Mouse (Mus musculus): Measurements from ENCODE around the gene Rab3il1.

Gene Rab3il1

GRCm38 (mm10) chr19:9982852-9983542 is 18.5 kb upstream of the Rab3il1 start:
- DNase-seq (ENCODE audit: low read depth, low spot score): no peak

- no peak for DNase-seq (ENCODE audit: low read depth, low spot score)
Measured at GRCm38 (mm10) chr19:9984111-9985055, 17.1 kb upstream of the Rab3il1 start.

DNA sequence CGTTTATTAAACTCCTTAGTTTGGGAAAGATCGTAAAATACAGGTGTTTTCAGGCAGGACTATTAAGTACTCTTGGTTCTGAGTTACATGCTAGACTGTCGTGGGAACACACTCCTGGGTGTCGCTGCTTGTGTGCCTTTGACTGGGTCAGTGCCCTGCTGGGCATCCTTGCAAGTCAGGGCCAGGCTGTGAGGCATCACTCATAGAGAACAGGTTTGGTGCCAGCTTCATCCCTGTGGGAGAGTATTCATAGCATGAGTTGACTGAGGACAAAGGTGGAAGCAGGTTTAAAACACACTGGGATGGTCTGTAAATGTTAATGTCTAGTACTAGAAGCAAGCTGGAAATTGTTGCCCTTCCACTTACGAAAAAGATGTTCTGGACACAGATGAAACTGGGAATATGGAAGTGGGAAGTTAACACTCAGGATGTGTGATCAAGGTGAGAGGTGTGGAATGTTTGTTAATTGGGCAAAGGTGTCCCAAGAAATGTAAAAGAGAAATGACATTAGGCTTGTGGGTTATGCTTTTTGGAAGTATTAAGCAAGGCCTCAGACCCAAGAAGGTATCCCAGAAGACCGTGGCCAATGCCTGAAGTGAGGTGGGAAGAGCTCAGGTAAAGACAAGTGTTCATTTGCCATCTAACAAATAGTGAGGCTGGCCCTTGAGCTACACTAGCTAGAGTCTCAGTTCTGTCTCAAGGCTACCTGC is 16.1 kb upstream of the Rab3il1 start:
- DNase-seq (ENCODE audit: low read depth, low spot score): no peak

- no peak for DNase-seq (ENCODE audit: low read depth, low spot score)
Measured at GRCm38 (mm10) chr19:9985900-9986421, 15.5 kb upstream of the Rab3il1 start.

DNA sequence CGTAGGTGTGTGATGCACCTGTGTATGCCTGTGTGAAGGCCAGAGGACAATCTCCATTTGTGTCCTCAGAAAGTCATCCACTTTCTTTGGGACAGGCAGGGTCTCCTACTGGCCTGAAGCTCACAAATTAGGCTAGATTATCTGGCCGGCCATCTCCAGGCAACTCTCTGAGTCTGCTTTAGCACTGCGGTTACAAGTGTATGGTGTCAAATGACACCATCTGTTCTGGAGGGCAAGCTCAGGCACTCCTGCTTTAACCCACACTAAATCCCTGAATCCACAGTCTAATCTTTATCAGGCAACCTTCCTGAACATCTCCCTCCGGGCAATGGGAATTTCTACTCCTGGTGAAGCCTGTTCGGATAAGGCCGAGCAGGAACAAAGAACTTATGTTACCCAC is 14.3 kb upstream of the Rab3il1 start:
- DNase-seq (ENCODE audit: low read depth, low spot score): no peak

DNA sequence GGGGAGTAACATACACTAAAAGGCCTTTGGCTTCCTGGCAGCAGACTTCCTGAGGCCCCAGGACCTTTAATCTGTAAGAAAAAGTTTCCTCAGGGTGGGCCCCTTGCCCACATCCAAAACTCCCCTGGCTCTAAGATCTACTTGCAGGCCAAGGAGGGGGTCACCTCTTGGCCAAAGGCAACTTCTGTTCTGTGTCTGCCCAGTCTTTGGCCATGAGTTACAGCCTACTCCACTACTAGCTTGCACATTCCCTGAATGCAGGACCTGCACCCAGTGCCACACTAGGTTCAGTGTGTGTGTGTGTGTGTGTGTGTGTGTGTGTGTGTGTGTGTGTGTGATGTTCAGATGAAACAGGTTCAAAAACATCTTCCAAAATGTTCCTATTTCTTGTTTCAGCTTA is 13.9 kb upstream of the Rab3il1 start:
- DNase-seq (ENCODE audit: low read depth, low spot score): no peak

GRCm38 (mm10) chr19:9989171-9989883 is 12.1 kb upstream of the Rab3il1 start:
- no peak for DNase-seq (ENCODE audit: low read depth, low spot score)

DNA sequence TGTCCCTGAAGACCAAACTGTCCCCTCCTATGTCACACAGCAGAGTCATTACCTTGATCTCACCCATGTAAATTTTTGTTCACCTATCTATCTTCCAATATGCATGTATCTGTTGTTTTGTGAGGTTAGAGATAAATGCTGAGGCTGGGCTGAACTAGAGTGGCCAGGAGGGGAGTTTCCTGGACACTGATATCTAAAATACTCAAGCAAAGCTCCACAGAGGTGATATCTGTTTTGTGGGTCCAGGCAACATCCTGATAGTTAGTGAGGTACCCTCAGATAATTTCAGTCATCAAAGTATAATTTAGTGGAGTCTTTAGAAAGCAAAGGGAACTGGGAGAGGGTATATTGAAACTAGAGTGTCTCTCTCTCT is 11.6 kb upstream of the Rab3il1 start:
- DNase-seq (ENCODE audit: low read depth, low spot score): no peak

GRCm38 (mm10) chr19:9991304-9991703 is 10.2 kb upstream of the Rab3il1 start:
- no peak for DNase-seq (ENCODE audit: low read depth, low spot score)

DNA sequence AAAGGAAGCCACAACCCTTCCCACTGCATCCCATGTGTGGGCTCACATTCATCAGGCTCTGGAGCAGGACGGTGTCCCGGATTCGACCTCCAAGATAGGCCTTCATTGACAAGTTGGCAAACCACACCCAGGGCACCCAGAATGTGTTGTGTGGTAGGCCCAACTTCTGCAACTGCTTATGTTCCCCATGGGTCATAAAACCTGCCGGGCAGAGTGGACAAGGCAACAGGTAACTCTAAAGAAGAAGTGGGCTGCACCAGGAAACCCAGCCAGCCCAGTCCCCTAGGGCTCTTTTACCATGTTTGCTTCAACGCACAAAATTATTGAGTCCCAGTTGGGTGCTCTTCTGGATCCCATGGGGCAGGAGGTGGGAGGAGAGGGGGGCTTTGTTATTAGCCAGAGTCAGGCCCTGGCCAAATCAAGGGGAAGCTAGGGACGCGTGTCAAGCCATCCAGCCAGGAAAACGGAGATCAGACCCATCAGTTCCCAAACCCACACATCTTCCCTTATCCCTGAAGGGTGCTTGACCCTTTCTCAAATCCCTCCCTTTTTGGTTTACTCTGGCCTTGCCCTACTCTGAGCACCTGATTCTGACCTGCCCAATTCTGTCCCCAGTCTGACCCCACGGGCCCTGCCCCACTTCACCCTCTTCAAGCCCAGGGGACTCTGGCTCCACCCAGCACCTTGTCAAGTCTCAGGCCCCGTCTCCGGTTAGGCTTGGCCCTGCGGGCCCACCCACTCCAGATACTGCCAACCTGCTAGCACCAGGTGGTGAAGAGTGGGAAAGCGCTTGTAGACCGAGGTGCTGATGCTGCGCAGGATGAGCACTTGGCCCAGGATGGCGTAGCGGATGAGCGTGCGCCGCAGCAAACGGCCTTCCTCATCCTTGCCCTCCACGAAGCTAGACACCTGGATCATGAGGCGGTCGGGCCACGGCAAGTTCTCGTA is 9.2 kb upstream of the Rab3il1 start:
- DNase-seq (ENCODE audit: low read depth, low spot score): no peak

DNA sequence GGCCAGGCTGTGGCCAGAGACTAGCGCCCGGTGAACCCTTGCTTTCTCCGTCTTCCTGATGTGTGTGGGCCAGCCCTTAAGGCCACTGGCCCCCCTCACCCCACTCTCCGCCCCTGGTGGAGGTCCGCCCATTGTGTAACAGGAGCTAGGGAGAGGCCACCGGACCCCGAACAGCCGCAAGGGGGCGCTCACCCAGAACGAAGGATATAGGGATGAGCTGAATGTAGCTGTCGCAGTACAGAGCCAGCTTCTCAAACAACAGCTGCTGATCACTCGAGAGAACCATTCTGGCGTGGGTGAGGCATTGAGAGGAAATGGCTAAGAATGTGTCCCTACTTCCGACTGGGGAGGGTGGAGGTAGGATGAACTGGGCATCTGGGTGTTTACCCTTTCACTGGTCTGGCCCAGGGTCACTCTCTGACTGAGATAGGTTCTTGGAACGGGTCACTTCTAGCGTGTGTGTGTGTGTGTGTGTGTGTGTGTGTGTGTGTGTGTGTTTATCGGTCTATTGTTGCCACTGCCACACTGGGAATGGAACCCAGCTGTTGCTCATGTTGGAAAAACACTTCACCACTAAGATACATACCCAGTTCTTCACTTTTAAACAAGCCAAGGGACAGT is 8.3 kb upstream of the Rab3il1 start:
- no peak for DNase-seq (ENCODE audit: low read depth, low spot score)

DNA sequence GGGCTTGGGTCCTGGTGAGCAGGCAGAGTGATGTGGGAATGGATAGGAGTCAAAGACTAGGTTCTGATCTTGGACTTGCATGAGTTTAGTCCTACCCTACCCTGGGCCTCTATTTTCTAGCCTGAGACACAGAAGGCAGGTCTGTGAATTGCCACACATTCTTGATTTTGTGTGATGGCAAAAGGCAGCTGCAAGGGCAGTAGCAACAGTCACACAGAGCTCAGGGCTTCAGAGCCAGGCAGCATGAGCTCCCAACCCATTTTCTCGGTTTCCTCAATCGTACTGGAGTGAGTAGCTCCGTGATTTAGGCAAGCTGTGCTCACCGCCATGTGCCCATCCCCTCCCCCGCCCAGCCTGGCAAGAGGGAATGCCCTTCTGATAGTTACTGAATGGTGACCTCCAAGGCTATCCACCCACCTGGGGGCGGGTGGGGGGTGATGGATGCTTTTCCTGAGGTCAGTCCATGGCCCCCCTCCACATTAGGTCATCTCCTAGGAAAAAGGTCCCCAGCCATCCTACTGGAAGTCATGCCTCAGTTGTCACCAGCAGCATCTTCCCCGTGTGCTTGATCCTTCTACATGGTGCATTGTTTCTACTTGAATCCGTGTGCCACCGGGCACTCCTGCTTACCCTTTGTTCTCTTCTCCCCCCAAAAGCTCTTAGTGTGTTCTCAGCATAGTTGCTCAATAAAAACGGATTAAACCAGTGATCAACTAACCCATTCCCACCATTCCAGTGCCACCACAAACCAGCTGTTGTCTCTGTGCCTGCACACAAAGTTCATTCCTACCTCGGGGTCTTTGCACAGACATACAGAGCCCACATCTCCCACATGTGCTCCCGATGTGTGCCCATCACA is 4.0 kb upstream of the Rab3il1 start:
- DNase-seq (ENCODE audit: low read depth, low spot score): no peak

- DNase-seq (ENCODE audit: low read depth, low spot score): no peak
Measured at GRCm38 (mm10) chr19:9998063-9998416, 3.4 kb upstream of the Rab3il1 start.

GRCm38 (mm10) chr19:9998736-9999486 is 2.6 kb upstream of the Rab3il1 start:
- no peak for DNase-seq (ENCODE audit: low read depth, low spot score)

- DNase-seq (ENCODE audit: low read depth, low spot score): no peak
Measured at GRCm38 (mm10) chr19:10000330-10000729, 1.1 kb upstream of the Rab3il1 start.

DNA sequence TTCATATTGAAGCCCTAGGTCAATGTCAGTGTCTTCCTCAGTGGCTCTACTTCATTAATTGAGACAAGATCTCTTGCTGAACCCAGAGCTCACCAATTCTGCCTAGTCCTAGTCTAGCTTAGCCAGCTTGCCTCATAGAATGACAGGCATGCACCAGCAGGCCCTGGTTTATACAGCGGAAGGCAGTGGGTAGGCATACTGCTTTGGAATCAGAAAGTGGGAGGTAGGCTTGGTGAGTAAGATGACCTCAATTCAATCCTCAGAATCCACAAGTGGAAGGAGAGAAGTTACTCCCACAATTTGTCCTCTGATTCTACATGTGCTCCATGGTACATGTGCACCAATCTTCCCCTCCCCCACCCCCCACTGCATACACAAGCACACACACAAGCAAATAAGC is 2.2 kb downstream of the Rab3il1 start:
- no peak for DNase-seq (ENCODE audit: low read depth, low spot score)

- no peak for DNase-seq (ENCODE audit: low read depth, low spot score)
Measured at GRCm38 (mm10) chr19:10011408-10011807, 9.9 kb downstream of the Rab3il1 start.

- no peak for DNase-seq (ENCODE audit: low read depth, low spot score)
Measured at GRCm38 (mm10) chr19:10012827-10013278, 11.4 kb downstream of the Rab3il1 start.

Measured in telencephalon, adult 2 months (tissue).